Mouse (Mus musculus) limb, embryonic 15.5 days (tissue): Measurements from ENCODE around the gene Zfp14. TPM values are rescaled to one million over a fixed set of nuclear protein-coding genes. Genes with fewer than 3 reads are reported as not detected.
A peak's percentile ranks its signal among the peaks of the same experiment; 100 is the strongest.

Experiments used
- ATAC-seq: fragments of 200-750 bp; cut with Nextera tagmentation; 2 replicates; pipeline ENCODE4 v1.8.0; 2017; ENCODE audit warnings: low read depth, moderate TSS enrichment; ENCODE audit not compliant: insufficient number of reproducible peaks, low FRiP score, low TSS enrichment
- H3K27ac ChIP-seq: fragments of 300-500 bp; sonication (generic); 2 replicates; pipeline ENCODE4 v1.5.1; 2015; ENCODE audit warnings: moderate library complexity, mild to moderate bottlenecking, inconsistent platforms
- H3K27me3 ChIP-seq: fragments of 300-500 bp; sonication (generic); 2 replicates; pipeline ENCODE4 v1.6.1; 2015; ENCODE audit warnings: inconsistent platforms
- H3K36me3 ChIP-seq: fragments of 300-500 bp; sonication (generic); 2 replicates; pipeline ENCODE4 v1.6.1; 2015; ENCODE audit warnings: inconsistent platforms
- H3K4me1 ChIP-seq: fragments of 300-500 bp; sonication (generic); 2 replicates; pipeline ENCODE4 v1.6.1; 2015; ENCODE audit warnings: inconsistent platforms
- H3K4me2 ChIP-seq: fragments of 300-500 bp; sonication (generic); 2 replicates; pipeline ENCODE4 v1.6.1; 2015; ENCODE audit warnings: mild to moderate bottlenecking, inconsistent platforms
- H3K4me3 ChIP-seq: fragments of 300-500 bp; sonication (generic); 2 replicates; pipeline ENCODE4 v1.5.1; 2015; ENCODE audit warnings: mild to moderate bottlenecking, inconsistent platforms
- H3K9ac ChIP-seq: fragments of 300-500 bp; sonication (generic); 2 replicates; pipeline ENCODE4 v1.6.1; 2015; ENCODE audit warnings: inconsistent platforms
- H3K9me3 ChIP-seq: fragments of 300-500 bp; sonication (generic); 2 replicates; pipeline ENCODE4 v1.6.1; 2016; ENCODE audit warnings: inconsistent platforms
- WGBS: fragments of 180-500 bp; shearing (Covaris S2); methylation state at CpG from one replicate; pipeline ENCODE4 v1.1.7; 2015; 5-methylcytosine and 5-hydroxymethylcytosine counted together
- polyA plus RNA-seq: library from polyadenylated mRNA; unstranded; fragments of >200 nt; fragmentation: Nextera tagmentation; extraction: Ambion mirVana; gene quantifications from 2 replicates; pipeline ENCODE4 v1.2.1, GENCODE M21; 2015

Zfp14 gene
- polyA plus RNA-seq, 1 experiment from 2014 or later: 5.7 TPM

- WGBS: 75% methylated on average over 5 of the region's 5 CpGs
- Histone ChIP-seq H3K9ac (no peak overlapping the region), H3K27ac (no peak overlapping the region), H3K9me3 (no peaks in the 10 kb centered on the region), H3K27me3 (no peaks in the 10 kb centered on the region), H3K4me3 (no peak overlapping the region), H3K4me2 (no peak overlapping the region), H3K4me1 (no peaks in the 10 kb centered on the region), H3K36me3 (peaks cover 67% of the 10 kb centered on the region)
- ATAC-seq: no peak
Observed at GRCm38 (mm10) chr7:30025358-30025757, 25.8 kb downstream of the Zfp14 start.

GRCm38 (mm10) chr7:30023800-30024199, 27.4 kb downstream of the Zfp14 start:
- Histone ChIP-seq H3K27ac (no peak overlapping the region), H3K9ac (no peak overlapping the region), H3K36me3 (peaks cover 79% of the 10 kb centered on the region), H3K9me3 (no peaks in the 10 kb centered on the region), H3K27me3 (no peaks in the 10 kb centered on the region), H3K4me2 (no peak overlapping the region), H3K4me1 (no peaks in the 10 kb centered on the region), H3K4me3 (no peak overlapping the region)
- no peak for ATAC-seq
- 78% methylated on average over 8 of the region's 8 CpGs for WGBS

GRCm38 (mm10) chr7:30023324-30023723, 27.9 kb downstream of the Zfp14 start:
- no peaks in the 10 kb centered on the region for H3K4me1 ChIP-seq
- no peak for ATAC-seq
- no peak overlapping the region for H3K27ac ChIP-seq
- no peaks in the 10 kb centered on the region for H3K9me3 ChIP-seq
- H3K4me2 ChIP-seq: no peak overlapping the region
- 91% methylated on average over 9 of the region's 9 CpGs for WGBS
- no peak overlapping the region for H3K4me3 ChIP-seq
- H3K9ac ChIP-seq: no peak overlapping the region
- peaks cover 84% of the 10 kb centered on the region for H3K36me3 ChIP-seq
- no peaks in the 10 kb centered on the region for H3K27me3 ChIP-seq

- Histone ChIP-seq H3K27me3 (no peaks in the 10 kb centered on the region), H3K27ac (no peak overlapping the region), H3K9ac (no peak overlapping the region), H3K4me1 (no peaks in the 10 kb centered on the region), H3K4me3 (no peak overlapping the region), H3K4me2 (no peak overlapping the region), H3K9me3 (no peaks in the 10 kb centered on the region), H3K36me3 (peaks cover 89% of the 10 kb centered on the region)
- WGBS: 85% methylated on average over 2 of the region's 2 CpGs
- ATAC-seq: no peak
Observed at GRCm38 (mm10) chr7:30019543-30019942, 31.6 kb downstream of the Zfp14 start.

GRCm38 (mm10) chr7:30017226-30017625, 34.0 kb downstream of the Zfp14 start:
- ATAC-seq: no peak
- WGBS: 91% methylated on average over 6 of the region's 6 CpGs
- H3K9ac ChIP-seq: no peak overlapping the region
- no peak overlapping the region for H3K4me3 ChIP-seq
- no peaks in the 10 kb centered on the region for H3K4me1 ChIP-seq
- H3K9me3 ChIP-seq: no peaks in the 10 kb centered on the region
- H3K27me3 ChIP-seq: no peaks in the 10 kb centered on the region
- peaks cover 83% of the 10 kb centered on the region for H3K36me3 ChIP-seq
- no peak overlapping the region for H3K27ac ChIP-seq
- H3K4me2 ChIP-seq: no peak overlapping the region

- H3K4me2 ChIP-seq: no peak overlapping the region
- no peak overlapping the region for H3K27ac ChIP-seq
- H3K9me3 ChIP-seq: no peaks in the 10 kb centered on the region
- H3K9ac ChIP-seq: no peak overlapping the region
- peak; percentile 16; the same call in 1 of the 2 replicates for ATAC-seq
- 73% methylated on average over 4 of the region's 4 CpGs for WGBS
- no peak overlapping the region for H3K4me3 ChIP-seq
- H3K27me3 ChIP-seq: no peaks in the 10 kb centered on the region
- H3K36me3 ChIP-seq: peaks cover 59% of the 10 kb centered on the region
- peaks cover 4% of the 10 kb centered on the region; the same call in 1 of the 2 replicates for H3K4me1 ChIP-seq
Observed at GRCm38 (mm10) chr7:30012956-30013363, 38.2 kb downstream of the Zfp14 start.

GRCm38 (mm10) chr7:30010551-30011195, 40.5 kb downstream of the Zfp14 start:
- Histone ChIP-seq H3K4me2 (no peak overlapping the region), H3K27ac (peak overlapping the region; percentile 72), H3K4me1 (peaks cover 5% of the 10 kb centered on the region; the same call in 1 of the 2 replicates), H3K9ac (no peak overlapping the region), H3K36me3 (peaks cover 53% of the 10 kb centered on the region), H3K27me3 (no peaks in the 10 kb centered on the region), H3K9me3 (no peaks in the 10 kb centered on the region), H3K4me3 (no peak overlapping the region)
- 56% methylated on average over 10 of the region's 10 CpGs for WGBS
- ATAC-seq: no peak

- Histone ChIP-seq H3K27ac (peak overlapping the region; percentile 72), H3K4me1 (peaks cover 5% of the 10 kb centered on the region; the same call in 1 of the 2 replicates), H3K4me2 (no peak overlapping the region), H3K36me3 (peaks cover 45% of the 10 kb centered on the region), H3K9me3 (no peaks in the 10 kb centered on the region), H3K4me3 (no peak overlapping the region), H3K27me3 (no peaks in the 10 kb centered on the region), H3K9ac (no peak overlapping the region)
- 0 out of 2 replicates have a peak, but pooled peaks have one; percentile 13 for ATAC-seq
- WGBS: 70% methylated on average over 21 of the region's 21 CpGs
Observed at GRCm38 (mm10) chr7:30009321-30010085, 41.7 kb downstream of the Zfp14 start.

- peaks cover 32% of the 10 kb centered on the region for H3K36me3 ChIP-seq
Observed at GRCm38 (mm10) chr7:30008020-30008690, 43.0 kb downstream of the Zfp14 start.

GRCm38 (mm10) chr7:30007601-30008000, 43.6 kb downstream of the Zfp14 start:
- H3K27me3 ChIP-seq: no peaks in the 10 kb centered on the region
- H3K4me2 ChIP-seq: no peak overlapping the region
- H3K4me3 ChIP-seq: no peak overlapping the region
- peaks cover 30% of the 10 kb centered on the region for H3K36me3 ChIP-seq
- peaks cover 5% of the 10 kb centered on the region; the same call in 1 of the 2 replicates for H3K4me1 ChIP-seq
- no peak for ATAC-seq
- no peak overlapping the region for H3K9ac ChIP-seq
- WGBS: 69% methylated on average over 1 of the region's 1 CpGs
- H3K27ac ChIP-seq: peak overlapping the region; percentile 72
- no peaks in the 10 kb centered on the region for H3K9me3 ChIP-seq

More at GRCm38 (mm10) chr7:30008020-30008690, 43.0 kb downstream of the Zfp14 start:
- H3K4me2 ChIP-seq: no peak overlapping the region
- ATAC-seq: no peak
- H3K9ac ChIP-seq: no peak overlapping the region
- 57% methylated on average over 6 of the region's 6 CpGs for WGBS
- peaks cover 5% of the 10 kb centered on the region; the same call in 1 of the 2 replicates for H3K4me1 ChIP-seq
- no peaks in the 10 kb centered on the region for H3K27me3 ChIP-seq
- no peak overlapping the region for H3K4me3 ChIP-seq
- no peaks in the 10 kb centered on the region for H3K9me3 ChIP-seq
- peak overlapping the region; percentile 72 for H3K27ac ChIP-seq

- Histone ChIP-seq H3K4me3 (no peak overlapping the region), H3K4me2 (no peak overlapping the region), H3K4me1 (no peaks in the 10 kb centered on the region), H3K27ac (no peak overlapping the region), H3K9ac (no peak overlapping the region), H3K9me3 (no peaks in the 10 kb centered on the region), H3K27me3 (no peaks in the 10 kb centered on the region), H3K36me3 (peaks cover 51% of the 10 kb centered on the region)
- no peak for ATAC-seq
- 81% methylated on average over 5 of the region's 5 CpGs for WGBS
Observed at GRCm38 (mm10) chr7:30000601-30001000, 50.6 kb downstream of the Zfp14 start.

- whole genome bisulfite sequencing: 85% methylated on average over 8 of the region's 8 CpGs
- Histone ChIP-seq H3K9me3 (no peaks in the 10 kb centered on the region), H3K4me3 (no peak overlapping the region), H3K36me3 (peaks cover 82% of the 10 kb centered on the region), H3K27me3 (no peaks in the 10 kb centered on the region), H3K4me2 (no peak overlapping the region), H3K27ac (no peak overlapping the region), H3K9ac (no peak overlapping the region), H3K4me1 (no peaks in the 10 kb centered on the region)
- no peak for ATAC-seq
Observed at GRCm38 (mm10) chr7:29995134-29995533, 56.0 kb downstream of the Zfp14 start.
